Mouse (Mus musculus): ENCODE measurements at regions not wholly inside any gene's neighbourhood (a gene's known extent, or its start where the extent isn't known, plus 50 kb on each side); places are given as distances from the start of the nearest gene placed in this dataset.

DNA sequence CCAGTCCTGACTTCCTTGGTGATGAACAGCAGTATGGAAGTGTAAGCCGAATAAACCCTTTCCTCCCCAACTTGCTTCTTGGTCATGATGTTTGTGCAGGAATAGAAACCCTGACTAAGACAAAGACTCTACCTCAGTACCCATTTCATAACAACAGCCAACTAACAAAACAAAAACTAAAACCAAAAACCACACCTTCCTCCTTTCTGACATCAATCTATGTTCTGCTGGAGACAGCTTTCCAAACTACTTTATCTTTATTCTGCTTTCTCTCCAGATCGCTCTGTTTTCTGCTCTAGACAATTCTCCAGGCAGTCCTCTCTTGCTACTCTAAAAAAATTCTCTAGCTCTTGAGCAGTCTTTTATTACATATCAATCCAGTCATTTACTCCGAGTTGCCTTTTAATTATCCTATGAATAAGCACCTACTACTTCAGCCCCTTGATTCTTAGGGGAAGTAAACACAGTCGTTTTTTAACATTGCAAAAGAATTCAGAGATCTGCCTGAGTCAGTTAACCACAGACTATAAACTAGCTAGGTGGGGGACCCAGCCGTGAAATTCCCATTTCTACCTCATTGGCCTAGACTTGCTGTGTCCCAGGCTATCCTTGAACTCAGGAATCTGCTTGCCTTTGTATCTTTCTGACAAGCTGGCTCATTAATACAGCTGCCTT lies 159.1 kb downstream of the Pfkfb3 start:
- ATAC-seq = no peak
- no peaks in the 10 kb centered on the region for H3K36me3 ChIP-seq (ENCODE audit: control insufficient read depth, insufficient read depth)
- H3K9ac ChIP-seq (replicated peaks; ENCODE audit: low read depth, low read length) = no peak overlapping the region
- no peak overlapping the region for H3K4me2 ChIP-seq (ENCODE audit: low read length)
- H3K4me1 ChIP-seq (replicated peaks; ENCODE audit: control insufficient read depth, insufficient read depth, low read length) = peaks cover 2% of the 10 kb centered on the region; the same call in 1 of the 2 replicates
- WGBS = 52% methylated on average over 4 of the region's 5 CpGs
- H3K27me3 ChIP-seq (replicated peaks; ENCODE audit: control insufficient read depth, insufficient read depth, low read length) = no peaks in the 10 kb centered on the region
- no peaks in the 10 kb centered on the region for H3K9me3 ChIP-seq (ENCODE audit: control insufficient read depth, low read length)
- no peak overlapping the region for H3K27ac ChIP-seq (ENCODE audit: low read length)
- no peak overlapping the region for H3K4me3 ChIP-seq (replicated peaks; ENCODE audit: low read length)

DNA sequence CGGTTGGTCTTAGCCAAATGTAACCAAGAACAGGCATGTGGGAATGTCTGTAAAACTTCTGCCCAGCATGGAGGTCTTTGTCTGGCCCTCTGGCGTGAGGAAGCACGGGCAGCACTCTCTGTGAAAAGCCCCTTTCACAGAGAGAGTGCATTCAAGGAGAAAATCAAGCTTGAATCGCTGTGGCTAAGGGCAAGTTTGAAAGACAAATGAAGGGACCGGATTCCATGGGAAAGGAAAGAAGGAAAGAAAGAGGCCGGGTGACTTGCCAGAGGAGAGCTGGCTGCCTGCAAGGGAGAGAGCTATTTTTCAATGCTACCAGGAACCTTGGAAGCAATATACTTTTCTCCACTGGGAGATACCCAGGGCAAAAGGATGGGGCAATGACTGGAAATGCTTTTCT lies 162.2 kb downstream of the Pfkfb3 start:
- Histone ChIP-seq H3K36me3 (ENCODE audit: control insufficient read depth, insufficient read depth) (no peaks in the 10 kb centered on the region), H3K27ac (ENCODE audit: low read length) (no peak overlapping the region), H3K4me2 (ENCODE audit: low read length) (no peak overlapping the region), H3K9me3 (ENCODE audit: control insufficient read depth, low read length) (no peaks in the 10 kb centered on the region), H3K9ac (replicated peaks; ENCODE audit: low read depth, low read length) (no peak overlapping the region), H3K4me3 (replicated peaks; ENCODE audit: low read length) (no peak overlapping the region), H3K27me3 (replicated peaks; ENCODE audit: control insufficient read depth, insufficient read depth, low read length) (no peaks in the 10 kb centered on the region), H3K4me1 (replicated peaks; ENCODE audit: control insufficient read depth, insufficient read depth, low read length) (peaks cover 2% of the 10 kb centered on the region; the same call in 1 of the 2 replicates)
- WGBS = 6% methylated on average over 6 of the region's 6 CpGs
- ATAC-seq = peak; percentile 95

DNA sequence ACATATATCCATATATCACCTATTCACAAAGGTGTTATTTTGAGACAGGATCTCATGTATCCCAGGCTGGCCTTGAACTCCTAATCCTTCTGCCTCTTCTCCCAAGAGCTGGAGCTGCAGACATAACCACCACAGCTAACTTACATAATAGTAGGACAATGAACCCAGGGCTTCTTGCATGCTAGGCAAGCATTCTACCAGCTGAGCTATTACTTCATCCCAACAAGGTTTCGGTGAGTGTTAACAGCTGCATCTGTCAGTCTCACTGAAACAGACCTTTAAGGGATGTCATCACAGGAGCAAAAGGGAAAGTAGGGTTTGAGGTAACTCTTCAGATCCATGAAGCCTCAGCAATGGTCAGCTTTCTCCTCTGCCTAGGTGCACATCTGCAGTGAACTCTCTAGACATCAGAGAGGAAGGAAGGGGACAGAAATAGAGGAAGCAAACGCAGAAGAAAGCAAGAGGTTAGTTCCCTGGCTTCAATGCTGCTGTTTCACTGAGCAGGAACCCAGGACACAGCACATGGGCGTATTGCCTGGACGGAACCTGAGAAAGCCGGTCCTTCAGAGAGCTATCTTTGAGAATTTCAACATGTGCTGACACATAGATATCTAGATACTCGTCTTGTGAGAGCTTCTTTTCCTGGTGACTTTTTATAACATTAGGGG lies 163.1 kb downstream of the Pfkfb3 start:
- no peaks in the 10 kb centered on the region for H3K9me3 ChIP-seq (ENCODE audit: control insufficient read depth, low read length)
- no peak overlapping the region for H3K4me3 ChIP-seq (replicated peaks; ENCODE audit: low read length)
- 53% methylated on average over 6 of the region's 6 CpGs for WGBS
- no peaks in the 10 kb centered on the region for H3K27me3 ChIP-seq (replicated peaks; ENCODE audit: control insufficient read depth, insufficient read depth, low read length)
- no peak overlapping the region for H3K4me2 ChIP-seq (ENCODE audit: low read length)
- no peaks in the 10 kb centered on the region for H3K36me3 ChIP-seq (ENCODE audit: control insufficient read depth, insufficient read depth)
- H3K9ac ChIP-seq (replicated peaks; ENCODE audit: low read depth, low read length) = no peak overlapping the region
- no peak overlapping the region for H3K27ac ChIP-seq (ENCODE audit: low read length)
- peaks cover 2% of the 10 kb centered on the region; the same call in 1 of the 2 replicates for H3K4me1 ChIP-seq (replicated peaks; ENCODE audit: control insufficient read depth, insufficient read depth, low read length)
- ATAC-seq = no peak

DNA sequence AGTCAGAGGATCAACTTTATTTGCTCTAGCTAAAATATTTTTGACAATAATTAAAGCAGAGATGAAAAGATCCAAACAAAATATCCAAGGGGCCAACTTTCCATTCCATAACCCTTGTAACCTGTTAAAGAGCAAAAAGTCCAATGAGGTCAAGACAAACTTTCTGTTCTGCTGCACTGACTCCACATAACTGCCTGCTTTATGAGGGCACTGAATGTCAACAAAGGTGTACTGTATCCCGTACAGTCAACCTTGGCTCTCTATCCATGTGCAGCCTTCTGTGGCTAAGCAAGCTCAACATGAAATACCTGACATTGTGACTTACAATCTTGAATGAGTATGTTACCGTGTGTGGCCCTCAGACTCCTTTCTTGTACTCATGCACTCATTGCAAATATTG lies 166.3 kb downstream of the Pfkfb3 start:
- Histone ChIP-seq H3K9ac (replicated peaks; ENCODE audit: low read depth, low read length) (no peak overlapping the region), H3K4me1 (replicated peaks; ENCODE audit: control insufficient read depth, insufficient read depth, low read length) (peaks cover 2% of the 10 kb centered on the region; the same call in 1 of the 2 replicates), H3K4me3 (replicated peaks; ENCODE audit: low read length) (no peak overlapping the region), H3K27ac (ENCODE audit: low read length) (no peak overlapping the region), H3K36me3 (ENCODE audit: control insufficient read depth, insufficient read depth) (no peaks in the 10 kb centered on the region), H3K9me3 (ENCODE audit: control insufficient read depth, low read length) (no peaks in the 10 kb centered on the region), H3K4me2 (ENCODE audit: low read length) (no peak overlapping the region), H3K27me3 (replicated peaks; ENCODE audit: control insufficient read depth, insufficient read depth, low read length) (no peaks in the 10 kb centered on the region)
- no peak for ATAC-seq
- 88% methylated on average over 2 of the region's 2 CpGs for WGBS

DNA sequence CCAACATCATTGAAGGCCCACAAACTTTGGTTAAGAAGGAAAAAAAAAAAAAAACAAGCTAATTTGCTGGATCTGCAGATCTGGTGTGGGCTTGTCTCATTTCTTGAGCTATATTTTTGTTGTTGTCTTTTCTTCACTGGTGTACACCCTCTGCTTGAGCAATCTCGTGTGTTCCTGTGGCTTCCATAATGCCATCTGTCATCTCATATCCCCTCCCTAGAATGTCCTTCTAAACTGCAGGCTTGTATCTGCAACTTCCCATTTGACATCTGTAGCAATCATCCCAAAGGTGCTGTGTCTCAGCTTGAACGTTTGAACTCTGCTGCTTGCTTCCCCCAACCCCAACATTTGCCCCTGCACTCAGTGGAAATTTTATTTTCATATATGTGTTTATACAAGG lies 170.1 kb downstream of the Pfkfb3 start:
- Histone ChIP-seq H3K27me3 (replicated peaks; ENCODE audit: control insufficient read depth, insufficient read depth, low read length) (no peaks in the 10 kb centered on the region), H3K9ac (replicated peaks; ENCODE audit: low read depth, low read length) (no peak overlapping the region), H3K27ac (ENCODE audit: low read length) (no peak overlapping the region), H3K4me1 (replicated peaks; ENCODE audit: control insufficient read depth, insufficient read depth, low read length) (no peaks in the 10 kb centered on the region), H3K4me2 (ENCODE audit: low read length) (no peak overlapping the region), H3K36me3 (ENCODE audit: control insufficient read depth, insufficient read depth) (no peaks in the 10 kb centered on the region), H3K4me3 (replicated peaks; ENCODE audit: low read length) (no peak overlapping the region), H3K9me3 (ENCODE audit: control insufficient read depth, low read length) (no peaks in the 10 kb centered on the region)
- 84% methylated on average over 2 of the region's 2 CpGs for WGBS
- ATAC-seq = no peak

DNA sequence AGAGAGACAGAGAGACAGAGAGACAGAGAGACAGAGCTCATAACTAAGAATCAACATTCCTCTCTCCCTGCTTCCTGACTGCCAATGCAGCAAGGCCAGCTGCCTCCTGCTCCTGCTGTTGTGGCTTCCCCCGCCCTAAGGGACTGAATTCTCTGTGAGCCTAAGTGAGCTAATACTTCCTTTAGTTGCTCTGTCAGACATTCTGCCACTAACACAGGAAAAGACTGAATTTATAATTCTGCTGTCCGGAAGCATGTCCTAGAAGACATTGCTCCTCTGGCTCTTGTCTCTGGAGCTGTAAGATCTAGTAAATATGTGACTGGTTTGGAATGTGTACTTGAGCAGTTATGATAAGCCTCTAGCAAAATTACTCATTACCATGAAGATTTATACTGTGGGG lies 176.7 kb downstream of the Pfkfb3 start:
- no peak overlapping the region for H3K27ac ChIP-seq (ENCODE audit: low read length)
- no peak overlapping the region for H3K9ac ChIP-seq (replicated peaks; ENCODE audit: low read depth, low read length)
- no peak overlapping the region for H3K4me3 ChIP-seq (replicated peaks; ENCODE audit: low read length)
- no peak overlapping the region for H3K4me2 ChIP-seq (ENCODE audit: low read length)
- 78% methylated on average over 2 of the region's 2 CpGs for WGBS
- no peak for ATAC-seq
- no peaks in the 10 kb centered on the region for H3K36me3 ChIP-seq (ENCODE audit: control insufficient read depth, insufficient read depth)
- H3K27me3 ChIP-seq (replicated peaks; ENCODE audit: control insufficient read depth, insufficient read depth, low read length) = no peaks in the 10 kb centered on the region
- no peaks in the 10 kb centered on the region for H3K9me3 ChIP-seq (ENCODE audit: control insufficient read depth, low read length)
- H3K4me1 ChIP-seq (replicated peaks; ENCODE audit: control insufficient read depth, insufficient read depth, low read length) = no peaks in the 10 kb centered on the region

DNA sequence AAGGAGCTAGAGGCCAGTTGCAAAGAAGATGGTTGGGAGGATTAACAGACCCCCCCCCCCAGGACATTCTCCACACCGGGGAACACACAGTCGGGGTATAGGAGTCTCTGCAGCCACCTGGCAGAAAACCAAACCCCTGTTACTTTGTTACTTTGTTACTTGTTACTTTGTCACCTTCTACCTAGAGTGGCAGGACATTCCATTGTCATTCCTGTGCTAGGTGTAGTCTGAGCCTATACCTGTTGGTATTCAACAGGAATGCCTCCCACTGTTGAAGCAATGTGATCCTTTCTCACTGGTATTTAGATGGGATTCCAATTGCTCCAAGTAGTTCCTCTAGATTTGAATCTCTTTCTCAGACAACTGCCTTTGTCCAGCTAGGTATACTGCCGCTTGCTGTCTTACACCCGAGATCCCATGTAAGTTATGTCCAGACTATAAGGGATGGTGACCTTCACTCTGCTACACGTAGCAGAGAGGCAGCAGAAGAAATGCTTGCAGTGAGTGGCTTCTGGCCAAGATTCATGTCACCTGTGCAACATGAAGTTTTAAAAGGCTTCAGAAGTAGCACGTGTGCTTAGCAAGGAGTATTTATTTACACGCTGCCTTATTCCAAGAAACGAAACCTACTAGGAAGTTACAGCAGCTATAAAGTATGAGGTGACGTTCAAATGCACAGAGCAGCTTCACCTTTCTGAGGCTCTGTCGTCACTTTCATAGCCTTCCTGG lies 178.0 kb downstream of the Pfkfb3 start:
- Histone ChIP-seq H3K27ac (ENCODE audit: low read length) (no peak overlapping the region), H3K4me3 (replicated peaks; ENCODE audit: low read length) (no peak overlapping the region), H3K4me1 (replicated peaks; ENCODE audit: control insufficient read depth, insufficient read depth, low read length) (no peaks in the 10 kb centered on the region), H3K36me3 (ENCODE audit: control insufficient read depth, insufficient read depth) (no peaks in the 10 kb centered on the region), H3K27me3 (replicated peaks; ENCODE audit: control insufficient read depth, insufficient read depth, low read length) (no peaks in the 10 kb centered on the region), H3K9ac (replicated peaks; ENCODE audit: low read depth, low read length) (no peak overlapping the region), H3K9me3 (ENCODE audit: control insufficient read depth, low read length) (no peaks in the 10 kb centered on the region), H3K4me2 (ENCODE audit: low read length) (no peak overlapping the region)
- ATAC-seq = no peak
- WGBS = 81% methylated on average over 10 of the region's 10 CpGs

DNA sequence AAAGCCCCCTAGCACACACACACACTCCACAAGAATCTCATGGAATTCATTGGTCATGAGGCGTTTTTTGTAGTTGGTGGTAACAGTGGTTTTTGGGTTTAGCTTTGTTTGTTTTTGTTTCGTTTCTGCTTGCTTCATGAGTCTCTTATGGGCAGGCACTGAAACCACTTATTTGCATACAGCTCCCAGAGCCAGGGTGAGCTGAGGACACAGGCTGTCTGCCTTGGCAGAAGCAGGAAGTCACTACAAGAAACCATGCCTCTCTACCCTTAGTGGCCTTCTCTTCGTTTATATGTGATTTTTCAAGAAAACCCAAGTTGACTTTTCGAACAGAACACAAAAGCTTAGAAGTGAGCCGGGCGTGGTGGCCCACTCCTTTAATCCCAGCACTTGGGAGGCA lies 178.8 kb downstream of the Pfkfb3 start:
- Histone ChIP-seq H3K36me3 (ENCODE audit: control insufficient read depth, insufficient read depth) (no peaks in the 10 kb centered on the region), H3K27me3 (replicated peaks; ENCODE audit: control insufficient read depth, insufficient read depth, low read length) (no peaks in the 10 kb centered on the region), H3K9me3 (ENCODE audit: control insufficient read depth, low read length) (no peaks in the 10 kb centered on the region), H3K27ac (ENCODE audit: low read length) (no peak overlapping the region), H3K4me3 (replicated peaks; ENCODE audit: low read length) (no peak overlapping the region), H3K4me2 (ENCODE audit: low read length) (no peak overlapping the region), H3K4me1 (replicated peaks; ENCODE audit: control insufficient read depth, insufficient read depth, low read length) (no peaks in the 10 kb centered on the region), H3K9ac (replicated peaks; ENCODE audit: low read depth, low read length) (no peak overlapping the region)
- no peak for ATAC-seq
- 70% methylated on average over 6 of the region's 6 CpGs for WGBS

DNA sequence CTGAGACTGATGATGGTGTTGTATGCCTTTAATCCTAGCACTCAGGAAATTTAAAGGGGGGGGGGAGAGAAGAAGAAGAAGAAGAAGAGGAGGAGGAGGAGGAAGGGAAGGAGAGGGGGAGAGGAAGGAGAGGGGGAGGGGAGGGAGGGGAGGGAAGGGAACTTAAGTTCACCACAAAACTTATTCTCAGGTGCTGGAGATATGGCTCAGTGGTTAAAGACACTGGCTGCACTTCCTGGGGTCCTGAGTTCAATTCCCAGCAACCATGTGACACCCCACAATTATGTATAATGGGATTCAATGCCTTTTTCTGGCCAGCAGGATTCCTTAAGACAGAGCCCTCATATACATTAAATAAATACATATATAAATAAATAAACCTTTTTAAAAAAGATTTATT lies 183.6 kb downstream of the Pfkfb3 start:
- Histone ChIP-seq H3K36me3 (ENCODE audit: control insufficient read depth, insufficient read depth) (no peaks in the 10 kb centered on the region), H3K4me3 (replicated peaks; ENCODE audit: low read length) (no peak overlapping the region), H3K27ac (ENCODE audit: low read length) (no peak overlapping the region), H3K9ac (replicated peaks; ENCODE audit: low read depth, low read length) (no peak overlapping the region), H3K4me1 (replicated peaks; ENCODE audit: control insufficient read depth, insufficient read depth, low read length) (no peaks in the 10 kb centered on the region), H3K27me3 (replicated peaks; ENCODE audit: control insufficient read depth, insufficient read depth, low read length) (no peaks in the 10 kb centered on the region), H3K4me2 (ENCODE audit: low read length) (no peak overlapping the region), H3K9me3 (ENCODE audit: control insufficient read depth, low read length) (no peaks in the 10 kb centered on the region)
- ATAC-seq = no peak

Data from forebrain, embryonic 16.5 days (tissue).